Mouse (Mus musculus): ENCODE results near the gene Gm49366. TPM values are rescaled to one million over a fixed set of nuclear protein-coding genes. Genes with fewer than 3 reads are reported as not detected.
A peak's percentile ranks its signal among the peaks of the same experiment; 100 is the strongest.
"Not testable (repeated sequence)": the region's sequence is repeated elsewhere in the genome, so short reads cannot be mapped to it uniquely, and the experiment has no call there.

The Gm49366 gene
- total RNA-seq, 2 experiments from 2014 or later, result 0.76 TPM; not detected in 1

- intact Hi-C loops (cut with DNase I), result loop anchor here (10.0 kb wide), 1 partner anchor 354 kb away; no protein-coding TSS in a partner anchor
- no peak for DNase-seq
Observed at GRCm38 (mm10) chr12:84068986-84069385, 30.3 kb downstream of the Gm49366 start, which contains the start of gene Acot5. Gene Acot5 (plus strand): TSS chr12:84069325.

GRCm38 (mm10) chr12:84069582-84069981 is 30.8 kb downstream of the Gm49366 start:
- DNase-seq, result peak; percentile 23 to 40
- intact Hi-C loops (cut with DNase I), result loop anchor here (10.0 kb wide), 1 partner anchor 355 kb away; no protein-coding TSS in a partner anchor

- no peak for DNase-seq
- intact Hi-C loops (cut with DNase I), result no loop called here
Observed at GRCm38 (mm10) chr12:84071696-84072095, 33.0 kb downstream of the Gm49366 start.

GRCm38 (mm10) chr12:84077371-84077990 is 38.7 kb downstream of the Gm49366 start:
- DNase-seq, result no peak
- intact Hi-C loops (cut with DNase I), result no loop called here

GRCm38 (mm10) chr12:84083842-84084241 is 45.1 kb downstream of the Gm49366 start:
- no peak for DNase-seq
- intact Hi-C loops (cut with DNase I), result no loop called here

- intact Hi-C loops (cut with DNase I), result no loop called here
- no peak for DNase-seq
Observed at GRCm38 (mm10) chr12:84084581-84084980, 45.8 kb downstream of the Gm49366 start.

GRCm38 (mm10) chr12:84094666-84095065 is 55.9 kb downstream of the Gm49366 start:
- DNase-seq; intact Hi-C loops (cut with DNase I): not testable (repeated sequence)

- intact Hi-C loops (cut with DNase I), result no loop called here
Observed at GRCm38 (mm10) chr12:84099605-84100004, 60.9 kb downstream of the Gm49366 start.

GRCm38 (mm10) chr12:84100071-84100470 is 61.3 kb downstream of the Gm49366 start:
- intact Hi-C loops (cut with DNase I), result no loop called here

More at GRCm38 (mm10) chr12:84099605-84100004, 60.9 kb downstream of the Gm49366 start:
- DNase-seq, result no peak

GRCm38 (mm10) chr12:84100604-84101492 is 62.1 kb downstream of the Gm49366 start, which contains the start of gene Acot6:
Gene Acot6 (plus strand): TSS chr12:84100654.
- intact Hi-C loops (cut with DNase I), result not testable (repeated sequence)
- DNase-seq, result peak; percentile 43 to 53

More at GRCm38 (mm10) chr12:84100071-84100470, 61.3 kb downstream of the Gm49366 start:
- DNase-seq, result no peak

- intact Hi-C loops (cut with DNase I), result no loop called here
- no peak for DNase-seq
Observed at GRCm38 (mm10) chr12:84101493-84101845, 62.7 kb downstream of the Gm49366 start.

GRCm38 (mm10) chr12:84107012-84107411 is 68.3 kb downstream of the Gm49366 start:
- intact Hi-C loops (cut with DNase I), result no loop called here
- DNase-seq, result no peak

- no peak for DNase-seq
- intact Hi-C loops (cut with DNase I), result no loop called here
Observed at GRCm38 (mm10) chr12:84107692-84108091, 69.0 kb downstream of the Gm49366 start.

Other genes starting within 250 kb of the Gm49366 start
- 10 to 100 TPM; 31.4 to 36.3 TPM for gene Numb, start 117.0 kb upstream of the Gm49366 start, total RNA-seq (2021)
- gene Riox1, start 88.3 kb upstream of the Gm49366 start, total RNA-seq (2021), result 1 to 10 TPM; 5.0 to 5.3 TPM
- not detected for gene Heatr4, start 54.1 kb upstream of the Gm49366 start, total RNA-seq (2021)
- 100 to 1,000 TPM; 139 to 166 TPM for gene Acot2, start 51.1 kb upstream of the Gm49366 start, total RNA-seq (2021)
- gene Acot1, start 29.4 kb upstream of the Gm49366 start, total RNA-seq (2021), result 10 to 100 TPM; 75.0 to 91.8 TPM
- 1 to 10 TPM; 1.2 to 1.3 TPM for gene Acot4, start 556 bp upstream of the Gm49366 start, total RNA-seq (2021)
- gene Acot3, start 13.2 kb downstream of the Gm49366 start, total RNA-seq (2021), result 1 to 10 TPM; 1.9 TPM
- not detected for gene Acot5, start 30.4 kb downstream of the Gm49366 start, total RNA-seq (2021)
- gene Acot6, start 61.7 kb downstream of the Gm49366 start, total RNA-seq (2021), result 1 to 10 TPM; 1.7 to 3.3 TPM
- gene Dnal1, start 75.4 kb downstream of the Gm49366 start, total RNA-seq (2021), result 1 to 10 TPM; 8.5 to 8.8 TPM
- under 1 TPM; 0.11 to 0.22 TPM for gene Pnma1, start 109.6 kb downstream of the Gm49366 start, total RNA-seq (2021)
- 10 to 100 TPM; 15.6 to 15.9 TPM for gene Elmsan1, start 179.9 kb downstream of the Gm49366 start, total RNA-seq (2021)
- 100 to 1,000 TPM; 210 to 234 TPM for gene Ptgr2, start 246.3 kb downstream of the Gm49366 start, total RNA-seq (2021)